Mouse (Mus musculus) lung, postnatal 0 days (tissue): ENCODE results near the gene Svs5.
"Not testable (repeated sequence)": the region's sequence is repeated elsewhere in the genome, so short reads cannot be mapped to it uniquely, and the experiment has no call there.

Experiments
- CTCF ChIP-seq: IDR thresholded peaks from 2 replicates; pipeline ENCODE4 v1.5.1; 2016; ENCODE audit warnings: antibody characterized with exemption, mild to moderate bottlenecking
- EP300 ChIP-seq: IDR thresholded peaks from 2 replicates; pipeline ENCODE4 v1.6.1; 2016; ENCODE audit warnings: antibody characterized with exemption, mild to moderate bottlenecking, control low read depth

DNA sequence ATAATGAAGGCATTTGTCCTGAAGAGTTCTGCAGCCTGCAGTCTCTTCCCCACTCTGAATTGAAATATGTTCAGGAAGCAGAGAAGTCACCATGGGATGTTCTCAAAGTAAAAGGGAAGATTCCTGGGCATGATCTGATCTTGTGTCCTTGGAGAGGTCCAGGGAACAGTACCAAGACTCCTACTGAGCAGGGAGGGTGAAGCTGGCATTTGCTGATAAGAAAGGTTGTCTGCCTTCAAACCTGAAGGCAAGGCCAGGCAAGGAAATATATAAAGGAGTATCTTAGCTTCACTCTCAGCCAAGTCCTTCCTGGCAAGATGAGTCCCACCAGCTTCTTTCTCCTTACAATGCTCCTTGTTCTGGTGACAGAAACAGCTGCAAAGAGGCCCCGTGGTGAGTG is 16.1 kb upstream of the Svs5 start, which contains the start of gene Svs6:
- not testable (repeated sequence) for TF ChIP-seq CTCF, EP300
